17 mouse cellular contexts compared by ENCODE assay signal in genomic region chr2:172256956-172257355, GRCm38 (mm10). TPM values are rescaled to one million over a fixed set of nuclear protein-coding genes. Genes with fewer than 3 reads are reported as not detected.
DNase-seq lines count a peak whose midpoint lies in the region; ATAC-seq and TF ChIP-seq lines count a peak whose summit lies in the region.
"Had no signal": no experiment of that assay in that cellular context is flagged by ENCODE, and none has a peak within 500 bp of the region (broad histone marks: within the 10 kb centered on the region; RNA-seq: fewer than 3 reads in every experiment).

No protein-coding gene starts in this region.

- TF ChIP-seq CTCF in lung, embryonic 14.5 days (IDR thresholded peaks at IDR 0.05; ENCODE audit: low read depth) = no peak
- no peak for TF ChIP-seq CTCF in lung, postnatal 0 days (IDR thresholded peaks at IDR 0.05)
- TF ChIP-seq CTCF in bone marrow macrophage, adult 2 months (IDR thresholded peaks at IDR 0.05; ENCODE audit: low read depth, low read length) = no peak
- TF ChIP-seq CTCF in liver, postnatal 0 days (IDR thresholded peaks at IDR 0.05; ENCODE audit: low read depth) = no peak

- TF ChIP-seq EP300 in lung, postnatal 0 days (IDR thresholded peaks at IDR 0.05) = no peak
- no peak for TF ChIP-seq EP300 in liver, postnatal 0 days (IDR thresholded peaks at IDR 0.05; ENCODE audit: low read depth)

- no peak overlapping the region for H3K27ac ChIP-seq in lung, embryonic 14.5 days (ENCODE audit: low read depth)
- H3K27ac ChIP-seq in lung, postnatal 0 days (ENCODE audit: low read length) = no peak overlapping the region
- H3K27ac ChIP-seq in bone marrow macrophage, adult 2 months (ENCODE audit: insufficient read depth, low read depth, low read length) = peak overlapping the region; percentile 18; the same call in 1 of the 2 replicates
- peak overlapping the region; percentile 22; the same call in 1 of the 2 replicates for H3K27ac ChIP-seq in liver, postnatal 0 days (ENCODE audit: low read depth)
- H3K27ac ChIP-seq: embryonic facial prominence, embryonic 15.5 days; gastrocnemius, adult 2 months; limb, embryonic 12.5 days had no signal

- no peak overlapping the region for H3K9ac ChIP-seq in lung, embryonic 14.5 days
- no peak overlapping the region for H3K9ac ChIP-seq in lung, postnatal 0 days (replicated peaks; ENCODE audit: low read depth)
- H3K9ac ChIP-seq in liver, postnatal 0 days (replicated peaks) = no peak overlapping the region
- H3K9ac ChIP-seq: embryonic facial prominence, embryonic 15.5 days; limb, embryonic 12.5 days had no signal

- H3K27me3 ChIP-seq in erythroblast, embryonic 14.5 days (ENCODE audit: control insufficient read depth) = peaks cover 18% of the 10 kb centered on the region
- H3K27me3 ChIP-seq in lung, embryonic 14.5 days (ENCODE audit: insufficient read depth, low read length) = no peaks in the 10 kb centered on the region
- no peaks in the 10 kb centered on the region for H3K27me3 ChIP-seq in lung, postnatal 0 days (replicated peaks; ENCODE audit: insufficient read depth, low read length)
- no peaks in the 10 kb centered on the region for H3K27me3 ChIP-seq in liver, postnatal 0 days (ENCODE audit: insufficient read depth, low read length)
- H3K27me3 ChIP-seq: embryonic facial prominence, embryonic 15.5 days; limb, embryonic 12.5 days had no signal

- no peaks in the 10 kb centered on the region; the same call in 1 of the 2 replicates for H3K36me3 ChIP-seq in erythroblast, embryonic 14.5 days (ENCODE audit: control insufficient read depth)
- no peaks in the 10 kb centered on the region for H3K36me3 ChIP-seq in lung, embryonic 14.5 days (ENCODE audit: insufficient read depth)
- no peaks in the 10 kb centered on the region for H3K36me3 ChIP-seq in lung, postnatal 0 days (ENCODE audit: insufficient read depth, low read length)
- H3K36me3 ChIP-seq in liver, postnatal 0 days (replicated peaks; ENCODE audit: insufficient read depth, low read length) = no peaks in the 10 kb centered on the region
- H3K36me3 ChIP-seq: embryonic facial prominence, embryonic 15.5 days; limb, embryonic 12.5 days had no signal

- TF ChIP-seq POLR2A in bone marrow macrophage, adult 2 months (IDR thresholded peaks at IDR 0.05; ENCODE audit: borderline replicate concordance, low read depth, low read length) = no peak

- no peak for ATAC-seq in erythroblast, adult 5-6 weeks (replicated peaks; ENCODE audit: low FRiP score, poor library complexity, severe bottlenecking)
- no peak; the same call in 1 of the 2 replicates for ATAC-seq in lung, embryonic 14.5 days (ENCODE audit: insufficient read depth)
- ATAC-seq in lung, postnatal 0 days = no peak
- peak; percentile 24 for ATAC-seq in liver, postnatal 0 days
- ATAC-seq: intestine, embryonic 16.5 days had no signal

- DNase-seq in lung, embryonic 14.5 days = no peak
- DNase-seq in lung, postnatal 0 days (ENCODE audit: low spot score) = no peak
- no peak for DNase-seq in liver, postnatal 0 days
- no peak for DNase-seq in cerebellum, adult 11-12 months
- no peak for DNase-seq in urinary bladder, postnatal 25 days (ENCODE audit: low spot score)
- DNase-seq: cerebellum, postnatal 36 days; gastrocnemius, adult 2 months; lung, postnatal 4 days; thymus, adult 18-20 months had no signal

- peaks cover 85% of the 10 kb centered on the region for H3K4me1 ChIP-seq in erythroblast, embryonic 14.5 days (ENCODE audit: control insufficient read depth)
- no peaks in the 10 kb centered on the region for H3K4me1 ChIP-seq in lung, embryonic 14.5 days (ENCODE audit: insufficient read depth)
- H3K4me1 ChIP-seq in lung, postnatal 0 days (ENCODE audit: insufficient read depth, low read depth, low read length) = no peaks in the 10 kb centered on the region
- H3K4me1 ChIP-seq in bone marrow macrophage, adult 2 months (ENCODE audit: control insufficient read depth, insufficient read depth, low read length) = peaks cover 5% of the 10 kb centered on the region; the same call in 1 of the 2 replicates
- peaks cover 5% of the 10 kb centered on the region; the same call in 1 of the 2 replicates for H3K4me1 ChIP-seq in liver, postnatal 0 days (ENCODE audit: insufficient read depth)
- H3K4me1 ChIP-seq: embryonic facial prominence, embryonic 15.5 days; limb, embryonic 12.5 days had no signal

- H3K4me2 ChIP-seq in lung, embryonic 14.5 days = peak overlapping the region; percentile 28; the same call in 1 of the 2 replicates
- H3K4me2 ChIP-seq in lung, postnatal 0 days (replicated peaks; ENCODE audit: low read depth, low read length) = no peak overlapping the region
- H3K4me2 ChIP-seq in liver, postnatal 0 days (ENCODE audit: low read depth, low read length) = no peak overlapping the region
- H3K4me2 ChIP-seq: embryonic facial prominence, embryonic 15.5 days; limb, embryonic 12.5 days had no signal

- WGBS in lung, embryonic 14.5 days = 65% methylated on average over 5 of the region's 5 CpGs
- WGBS in lung, postnatal 0 days = 65% methylated on average over 5 of the region's 5 CpGs
- WGBS in liver, postnatal 0 days (ENCODE audit: insufficient replicate concordance) = 64% methylated on average over 5 of the region's 5 CpGs

- no peaks in the 10 kb centered on the region for H3K9me3 ChIP-seq in erythroblast, embryonic 14.5 days (ENCODE audit: control insufficient read depth, low read length)
- H3K9me3 ChIP-seq in lung, embryonic 14.5 days (ENCODE audit: low read depth, low read length) = no peaks in the 10 kb centered on the region
- H3K9me3 ChIP-seq in lung, postnatal 0 days (ENCODE audit: low read length) = no peaks in the 10 kb centered on the region
- no peaks in the 10 kb centered on the region for H3K9me3 ChIP-seq in liver, postnatal 0 days (ENCODE audit: low read length)
- H3K9me3 ChIP-seq: embryonic facial prominence, embryonic 15.5 days; limb, embryonic 12.5 days had no signal

- peak overlapping the region; percentile 58 for H3K4me3 ChIP-seq in erythroblast, embryonic 14.5 days (replicated peaks)
- no peak overlapping the region for H3K4me3 ChIP-seq in lung, embryonic 14.5 days (ENCODE audit: low read depth, low read length)
- no peak overlapping the region for H3K4me3 ChIP-seq in lung, postnatal 0 days (ENCODE audit: low read depth, low read length)
- no peak overlapping the region for H3K4me3 ChIP-seq in bone marrow macrophage, adult 2 months (ENCODE audit: insufficient read depth, low read length)
- no peak overlapping the region for H3K4me3 ChIP-seq in liver, postnatal 0 days (ENCODE audit: low read depth, low read length)
- H3K4me3 ChIP-seq: embryonic facial prominence, embryonic 15.5 days; gastrocnemius, adult 2 months; limb, embryonic 12.5 days had no signal

RNA-seq across cellular contexts. Expression of gene Mc3r, which starts 8.7 kb away (rescaled TPM):
- polyA plus RNA-seq in erythroblast, embryonic 14.5 days (2012) = not detected in 2 replicates
- total RNA-seq in erythroblast, adult 5-6 weeks (2015; ENCODE audit: low replicate concordance) = not detected in 2 replicates
- 0.14 TPM in 1 of 2 replicates, not detected in the other for total RNA-seq in erythroblast, adult 5-6 weeks (2017; ENCODE audit: low replicate concordance)
- not detected in 2 replicates for polyA plus RNA-seq in lung, embryonic 14.5 days (2014; fragmentation: Nextera tagmentation; extraction: Ambion mirVana)
- not detected in 2 replicates for polyA plus RNA-seq in lung, postnatal 0 days (2015; fragmentation: Nextera tagmentation; extraction: Ambion mirVana)
- not detected in 2 replicates for polyA plus RNA-seq in bone marrow macrophage, adult 2 months (2012; ENCODE audit: insufficient read depth, insufficient read length, missing spikeins)
- polyA plus RNA-seq in liver, postnatal 0 days (2015; fragmentation: Nextera tagmentation; extraction: Ambion mirVana) = not detected in 2 replicates
- total RNA-seq: gastrocnemius, adult 2 months; hematopoietic stem cell, adult 5-6 weeks had no signal
- polyA plus RNA-seq: embryonic facial prominence, embryonic 15.5 days; intestine, embryonic 16.5 days; limb, embryonic 12.5 days; spleen, adult 2 months had no signal

Comparison
In these comparisons a context has a peak if more than half of its experiments do, and no peak if none do; other contexts are left out.
1. H3K27ac ChIP-seq: peak in bone marrow macrophage, adult 2 months (single experiment) and liver, postnatal 0 days (single experiment); none in lung, embryonic 14.5 days (single experiment) and lung, postnatal 0 days (single experiment).